Mouse (Mus musculus): ENCODE results near the gene Tns1. TPM values are rescaled to one million over a fixed set of nuclear protein-coding genes. Genes with fewer than 3 reads are reported as not detected.

Tns1 gene
- polyA plus RNA-seq, 1 experiment = 26.4 TPM

DNA sequence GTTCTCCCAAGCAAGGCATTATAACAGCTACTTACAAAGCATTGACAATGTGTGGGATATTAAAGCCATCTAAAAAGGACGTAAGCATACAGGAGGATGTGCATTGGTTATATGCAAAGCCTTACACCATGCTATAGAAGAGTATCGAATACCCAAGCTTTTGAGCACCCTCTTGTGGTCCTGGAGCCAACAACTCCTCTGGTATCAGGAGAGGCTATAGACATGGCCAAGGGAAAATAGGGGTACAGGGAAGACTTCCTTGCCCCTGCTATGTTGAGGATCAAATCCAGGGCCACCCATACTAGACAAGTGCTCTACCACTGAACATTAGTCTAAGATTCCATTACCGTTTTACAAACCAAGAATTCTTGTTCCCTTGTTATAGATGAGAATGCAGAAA, 7.8 kb upstream of the Tns1 start:
- H3K4me1 ChIP-seq (ENCODE audit: control insufficient read depth, insufficient read depth, low read length) = peaks cover 5% of the 10 kb centered on the region
- WGBS = 54% methylated on average over 3 of the region's 3 CpGs
- TF ChIP-seq CTCF (IDR thresholded peaks at IDR 0.05; ENCODE audit: control insufficient read depth, insufficient read depth, low read length) (no peak), POLR2A (IDR thresholded peaks at IDR 0.05; ENCODE audit: borderline replicate concordance, control insufficient read depth, low read depth, low read length) (no peak)

DNA sequence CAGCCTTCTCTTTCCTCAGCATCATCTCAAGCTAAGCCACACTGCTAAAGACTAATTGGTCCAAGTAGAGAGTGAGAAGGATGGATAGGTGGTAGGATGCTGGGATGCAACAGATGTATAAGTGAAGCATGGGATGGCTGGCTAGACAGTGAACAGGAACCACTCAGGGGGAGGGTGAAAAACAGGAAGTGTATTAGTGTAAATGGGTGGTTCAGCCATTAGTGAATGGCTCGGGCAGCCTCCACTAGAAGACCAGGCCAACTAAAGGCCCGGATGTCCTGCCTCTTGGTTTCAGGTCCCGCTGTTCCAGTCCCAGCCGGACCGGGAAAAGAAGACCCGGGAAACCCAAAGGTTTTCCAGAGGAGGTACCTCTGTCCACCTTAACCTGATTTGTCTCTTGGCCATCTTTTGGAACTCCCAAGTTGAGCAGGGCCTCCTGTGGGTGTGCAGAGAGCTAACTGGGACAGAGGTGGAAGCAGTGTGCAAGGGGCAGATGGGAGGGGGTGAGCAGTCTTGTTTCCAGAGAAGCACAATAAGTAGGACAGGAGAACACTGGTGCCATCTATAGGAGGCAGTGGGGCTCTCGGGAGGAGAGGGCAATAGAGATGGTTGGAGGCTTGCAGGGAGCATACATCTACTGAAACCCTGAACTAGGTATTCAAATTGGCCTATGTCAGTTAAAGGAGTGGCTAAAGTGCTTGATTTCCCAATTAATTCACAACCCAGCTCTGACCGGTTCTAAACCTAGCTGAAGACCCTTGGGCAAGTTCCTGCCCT, 6.8 kb upstream of the Tns1 start:
- whole genome bisulfite sequencing = 60% methylated on average over 8 of the region's 8 CpGs
- no peak for TF ChIP-seq CTCF (IDR thresholded peaks at IDR 0.05; ENCODE audit: control insufficient read depth, insufficient read depth, low read length)
- TF ChIP-seq POLR2A (IDR thresholded peaks at IDR 0.05; ENCODE audit: borderline replicate concordance, control insufficient read depth, low read depth, low read length) = no peak
- Histone ChIP-seq H3K4me1 (ENCODE audit: control insufficient read depth, insufficient read depth, low read length) (peaks cover 5% of the 10 kb centered on the region), H3K27ac (ENCODE audit: control insufficient read depth, insufficient read depth, low read depth, low read length, poor library complexity) (no peak overlapping the region), H3K4me3 (replicated peaks; ENCODE audit: control insufficient read depth, low read depth, low read length) (no peak overlapping the region)

More for the DNA sequence above, 7.8 kb upstream of the Tns1 start:
- no peak overlapping the region for H3K4me3 ChIP-seq (replicated peaks; ENCODE audit: control insufficient read depth, low read depth, low read length)
- H3K27ac ChIP-seq (ENCODE audit: control insufficient read depth, insufficient read depth, low read depth, low read length, poor library complexity) = no peak overlapping the region

DNA sequence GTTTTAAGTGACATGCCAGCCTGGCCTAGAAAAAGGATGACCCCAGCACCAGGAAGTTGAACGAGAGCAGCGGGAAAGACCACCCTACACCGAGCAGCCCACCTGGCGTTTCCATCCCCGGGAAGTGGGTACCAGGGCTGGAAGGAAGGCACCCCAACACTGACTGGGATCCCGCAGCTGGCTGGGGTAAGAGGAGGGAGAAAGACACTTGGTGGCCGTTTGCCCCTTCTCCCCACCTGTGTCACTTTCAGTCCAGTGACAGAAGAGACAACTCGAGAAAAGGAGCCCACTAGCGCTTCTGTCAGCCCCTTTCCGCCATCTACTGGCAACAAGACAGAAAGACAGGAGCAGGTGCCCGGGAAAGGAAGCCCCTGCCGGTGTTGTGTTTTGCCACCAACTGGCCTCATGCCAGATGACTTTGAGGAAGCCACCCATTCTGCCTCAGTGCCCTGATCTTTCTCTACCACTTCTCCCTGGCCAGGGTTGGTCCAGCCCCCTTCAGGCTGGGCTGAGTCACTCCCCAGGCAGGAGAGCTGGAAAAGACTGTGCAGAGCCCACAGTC, 823 bp upstream of the Tns1 start, which contains the start of gene Rufy4:
Gene Rufy4, plus strand, starts transcription at position 551 of the 562 bp plus-strand sequence.
- Histone ChIP-seq H3K27ac (ENCODE audit: control insufficient read depth, insufficient read depth, low read depth, low read length, poor library complexity) (0 out of 2 replicates have a peak within 1 kb of the TSS, but pooled peaks have one; percentile 21), H3K4me3 (replicated peaks; ENCODE audit: control insufficient read depth, low read depth, low read length) (peak within 1 kb of the TSS; percentile 57), H3K4me1 (ENCODE audit: control insufficient read depth, insufficient read depth, low read length) (no peaks in the 10 kb centered on the region)
- under 1% methylated on average over 12 of the region's 12 CpGs for WGBS
- peak; percentile 69 for TF ChIP-seq CTCF (IDR thresholded peaks at IDR 0.05; ENCODE audit: control insufficient read depth, insufficient read depth, low read length)
- no peak for TF ChIP-seq POLR2A (IDR thresholded peaks at IDR 0.05; ENCODE audit: borderline replicate concordance, control insufficient read depth, low read depth, low read length)

DNA sequence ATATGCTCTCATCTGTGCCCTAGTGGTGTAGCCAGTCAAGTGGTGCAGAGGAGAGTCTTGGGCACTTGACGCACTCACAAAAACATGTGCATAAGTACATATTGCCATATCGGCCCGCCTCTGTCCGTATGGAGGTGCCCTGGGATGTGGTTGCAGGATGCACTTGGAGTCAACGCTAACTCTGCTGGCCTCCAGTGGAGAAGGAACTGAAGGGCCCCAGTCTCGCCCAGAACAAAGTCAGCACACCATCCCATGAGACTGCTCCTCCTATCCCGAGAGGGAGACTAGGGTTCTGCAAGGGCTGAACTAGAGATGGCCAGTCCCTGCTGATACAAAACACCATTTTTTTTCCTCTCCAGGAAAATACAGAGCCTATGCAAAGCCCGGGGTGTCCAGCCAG, 1.0 kb downstream of the Tns1 start:
- Histone ChIP-seq H3K27ac (ENCODE audit: control insufficient read depth, insufficient read depth, low read depth, low read length, poor library complexity) (no peak overlapping the region), H3K4me1 (ENCODE audit: control insufficient read depth, insufficient read depth, low read length) (no peaks in the 10 kb centered on the region), H3K4me3 (replicated peaks; ENCODE audit: control insufficient read depth, low read depth, low read length) (no peak overlapping the region)
- TF ChIP-seq CTCF (IDR thresholded peaks at IDR 0.05; ENCODE audit: control insufficient read depth, insufficient read depth, low read length) = no peak
- TF ChIP-seq POLR2A (IDR thresholded peaks at IDR 0.05; ENCODE audit: borderline replicate concordance, control insufficient read depth, low read depth, low read length) = no peak
- WGBS = 73% methylated on average over 8 of the region's 8 CpGs

DNA sequence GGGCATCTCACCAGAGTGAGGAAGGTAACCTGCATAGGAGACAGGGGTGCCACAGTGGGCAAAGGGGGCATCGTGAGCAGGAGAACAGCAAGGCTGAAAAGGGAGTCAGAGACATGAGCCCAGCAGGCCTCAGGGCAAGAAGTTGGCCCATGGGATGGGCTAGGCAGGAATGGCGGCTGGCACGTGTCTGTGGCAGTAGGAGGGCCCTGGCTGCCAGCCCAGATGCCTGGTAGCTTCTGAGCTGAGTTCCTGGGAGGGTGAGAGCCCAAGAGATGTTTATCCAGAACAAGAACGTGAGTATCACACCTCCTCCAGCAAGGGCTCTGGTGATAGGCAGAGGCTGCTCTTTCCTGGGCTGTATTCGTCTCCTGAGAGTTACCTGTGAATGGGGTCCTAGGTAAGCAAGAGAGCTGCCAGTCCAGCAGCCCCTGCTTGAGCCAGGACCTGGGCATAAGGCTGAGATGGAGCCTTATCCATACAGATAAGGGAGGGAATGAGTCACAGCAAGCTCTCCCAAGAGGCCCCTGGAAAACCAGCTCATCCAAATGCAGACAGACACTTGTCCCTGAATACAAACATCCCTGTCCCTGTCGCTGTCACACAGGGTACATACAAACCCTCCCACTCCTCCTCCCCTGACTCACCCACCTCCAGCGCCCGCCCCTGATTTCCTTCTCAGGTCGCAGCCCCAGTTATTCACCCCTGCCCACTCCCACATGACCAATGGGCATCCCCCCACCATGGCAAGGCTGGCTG, 2.2 kb downstream of the Tns1 start:
- no peaks in the 10 kb centered on the region for H3K4me1 ChIP-seq (ENCODE audit: control insufficient read depth, insufficient read depth, low read length)

DNA sequence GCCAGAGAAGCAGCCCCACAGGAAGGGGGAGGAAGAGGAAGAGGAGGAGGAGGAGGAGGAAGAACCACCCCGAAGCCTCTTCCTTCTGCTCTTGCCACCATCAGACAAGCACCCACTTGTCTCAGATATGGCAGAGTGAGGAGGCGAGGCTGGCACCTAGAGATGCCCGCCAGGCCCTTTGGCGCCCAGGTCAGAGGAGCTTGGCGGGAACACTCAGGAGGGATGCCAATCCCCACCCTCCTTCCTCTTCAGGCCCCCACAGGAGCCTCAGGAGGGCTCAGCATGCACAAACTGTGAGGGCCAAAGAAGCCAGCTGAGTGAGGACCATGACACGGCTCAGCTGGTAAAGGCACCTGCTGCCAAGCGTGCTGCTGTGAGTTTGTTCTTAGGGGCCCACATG, 3.1 kb downstream of the Tns1 start:
- WGBS = 53% methylated on average over 7 of the region's 7 CpGs
- Histone ChIP-seq H3K4me1 (ENCODE audit: control insufficient read depth, insufficient read depth, low read length) (no peaks in the 10 kb centered on the region; the same call in 1 of the 2 replicates), H3K4me3 (replicated peaks; ENCODE audit: control insufficient read depth, low read depth, low read length) (no peak overlapping the region), H3K27ac (ENCODE audit: control insufficient read depth, insufficient read depth, low read depth, low read length, poor library complexity) (no peak overlapping the region)
- TF ChIP-seq POLR2A (IDR thresholded peaks at IDR 0.05; ENCODE audit: borderline replicate concordance, control insufficient read depth, low read depth, low read length) (no peak), CTCF (IDR thresholded peaks at IDR 0.05; ENCODE audit: control insufficient read depth, insufficient read depth, low read length) (no peak)

More for the DNA sequence above, 2.2 kb downstream of the Tns1 start:
- H3K4me3 ChIP-seq (replicated peaks; ENCODE audit: control insufficient read depth, low read depth, low read length) = no peak overlapping the region
- H3K27ac ChIP-seq (ENCODE audit: control insufficient read depth, insufficient read depth, low read depth, low read length, poor library complexity) = no peak overlapping the region
- TF ChIP-seq POLR2A (IDR thresholded peaks at IDR 0.05; ENCODE audit: borderline replicate concordance, control insufficient read depth, low read depth, low read length) = no peak
- no peak for TF ChIP-seq CTCF (IDR thresholded peaks at IDR 0.05; ENCODE audit: control insufficient read depth, insufficient read depth, low read length)
- 43% methylated on average over 9 of the region's 9 CpGs for WGBS

DNA sequence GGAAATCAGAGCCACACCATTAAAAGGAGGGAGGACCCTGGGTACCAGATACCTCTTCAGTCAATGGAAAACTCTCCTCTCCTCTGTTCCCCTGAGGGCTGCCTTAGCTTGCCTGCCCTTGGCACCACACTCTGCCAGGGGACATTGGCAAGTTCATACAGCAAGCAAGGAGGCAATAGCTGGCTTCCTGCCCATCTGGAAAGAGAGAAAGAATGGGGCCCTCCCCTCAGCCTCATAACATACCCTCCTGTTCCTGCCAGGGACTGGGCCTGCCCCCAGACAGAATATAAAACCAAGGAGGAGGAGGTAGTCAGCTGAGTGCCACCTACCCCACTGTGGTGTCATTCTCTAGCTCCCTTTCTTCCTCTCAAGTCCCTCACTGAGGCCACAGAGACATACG, 5.1 kb downstream of the Tns1 start:
- TF ChIP-seq CTCF (IDR thresholded peaks at IDR 0.05; ENCODE audit: control insufficient read depth, insufficient read depth, low read length) (no peak), POLR2A (IDR thresholded peaks at IDR 0.05; ENCODE audit: borderline replicate concordance, control insufficient read depth, low read depth, low read length) (no peak)
- Histone ChIP-seq H3K27ac (ENCODE audit: control insufficient read depth, insufficient read depth, low read depth, low read length, poor library complexity) (no peak overlapping the region), H3K4me3 (replicated peaks; ENCODE audit: control insufficient read depth, low read depth, low read length) (no peak overlapping the region), H3K4me1 (ENCODE audit: control insufficient read depth, insufficient read depth, low read length) (no peaks in the 10 kb centered on the region; the same call in 1 of the 2 replicates)
- WGBS = 62% methylated on average over 1 of the region's 1 CpGs

DNA sequence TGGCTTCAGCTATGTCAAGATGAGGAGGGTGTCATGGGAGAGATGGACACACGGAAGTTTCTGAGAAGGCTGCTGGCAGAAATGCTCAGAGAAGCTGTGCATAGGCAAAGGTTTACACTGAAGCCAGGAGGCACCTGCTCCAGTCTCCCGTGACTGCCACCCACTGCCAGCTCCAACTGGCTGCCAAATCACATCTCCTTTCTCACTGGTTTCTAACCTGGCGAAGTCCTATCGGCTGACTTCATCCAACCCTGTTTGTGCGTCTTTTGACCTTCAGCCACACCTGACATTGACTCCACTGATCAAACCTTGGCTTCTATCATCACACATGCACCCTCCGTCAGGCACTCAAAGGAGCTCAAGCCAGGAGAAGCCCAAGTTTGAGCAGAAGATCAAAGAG, 6.4 kb downstream of the Tns1 start:
- 81% methylated on average over 6 of the region's 6 CpGs for WGBS
- H3K4me1 ChIP-seq (ENCODE audit: control insufficient read depth, insufficient read depth, low read length) = no peaks in the 10 kb centered on the region; the same call in 1 of the 2 replicates
- no peak overlapping the region for H3K27ac ChIP-seq (ENCODE audit: control insufficient read depth, insufficient read depth, low read depth, low read length, poor library complexity)
- no peak overlapping the region for H3K4me3 ChIP-seq (replicated peaks; ENCODE audit: control insufficient read depth, low read depth, low read length)
- TF ChIP-seq CTCF (IDR thresholded peaks at IDR 0.05; ENCODE audit: control insufficient read depth, insufficient read depth, low read length) = no peak
- TF ChIP-seq POLR2A (IDR thresholded peaks at IDR 0.05; ENCODE audit: borderline replicate concordance, control insufficient read depth, low read depth, low read length) = no peak

Data from bone marrow, adult 2 months (tissue).